Mouse (Mus musculus) small intestine, adult 2 months (tissue): ENCODE measurements around the gene Rgma.

ENCODE experiments used
- CTCF ChIP-seq: fragments of 200-500 bp; IDR thresholded peaks from 2 replicates; pipeline ENCODE4 v1.5.1; 2012; ENCODE audit warnings: low read depth, mild to moderate bottlenecking, control low read depth, inconsistent platforms, low read length, moderate library complexity, mixed read lengths; ENCODE audit not compliant: insufficient replicate concordance, insufficient read length; ENCODE audit errors: extremely low read depth
- POLR2A ChIP-seq: fragments of 200-500 bp; IDR thresholded peaks from 2 replicates; pipeline ENCODE4 v1.6.1; 2012; ENCODE audit warnings: low read depth, mild to moderate bottlenecking, control low read depth, inconsistent platforms, low read length, moderate library complexity

DNA sequence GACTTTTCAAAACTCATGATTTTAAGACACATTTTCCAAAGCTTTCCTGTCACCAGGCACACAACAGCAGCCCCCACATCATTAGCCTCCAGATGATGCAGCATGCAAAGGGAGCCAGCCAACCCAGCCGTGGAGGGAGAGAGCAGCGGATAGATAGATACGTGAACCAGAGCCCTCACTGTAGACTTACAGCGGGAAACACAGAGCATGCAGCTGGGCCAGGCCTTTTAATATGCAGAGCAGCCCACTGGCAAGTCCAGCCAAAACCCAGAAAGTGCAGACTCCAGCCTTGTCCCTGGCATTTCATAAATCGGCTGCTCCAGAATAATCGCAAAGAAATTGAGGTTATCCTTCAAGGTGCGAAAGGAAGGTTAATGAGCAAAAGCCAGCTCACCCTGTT is 9.3 kb upstream of the Rgma start:
- TF ChIP-seq CTCF (no peak), POLR2A (no peak)
